Comparison of ENCODE assay signal across 14 mouse cellular contexts in genomic region chr8:106177594-106177993, GRCm38 (mm10). TPM values are rescaled to one million over a fixed set of nuclear protein-coding genes. Genes with fewer than 3 reads are reported as not detected.
"Had no signal": no experiment of that assay in that cellular context is flagged by ENCODE, and none has a peak within 500 bp of the region (broad histone marks: within the 10 kb centered on the region; RNA-seq: fewer than 3 reads in every experiment).

No protein-coding gene starts in this region.

- H3K4me2 ChIP-seq: limb, embryonic 13.5 days; liver, embryonic 12.5 days; liver, embryonic 15.5 days; midbrain, embryonic 11.5 days had no signal

- H3K4me1 ChIP-seq: liver, embryonic 15.5 days had no signal

- DNase-seq: kidney, postnatal 25 days; layer of hippocampus, adult 9-11 months; liver; thymus, adult 18-20 months; thymus, postnatal 36 days had no signal

- H3K4me3 ChIP-seq: layer of hippocampus, adult 2 months; limb, embryonic 10.5 days; limb, embryonic 13.5 days; liver, embryonic 12.5 days; liver, embryonic 15.5 days; megakaryocyte, embryonic 14.5 days had no signal

- H3K27me3 ChIP-seq: limb, embryonic 13.5 days; liver, embryonic 12.5 days; liver, embryonic 15.5 days; megakaryocyte, embryonic 14.5 days had no signal

- H3K9ac ChIP-seq: limb, embryonic 13.5 days; liver, embryonic 12.5 days; liver, embryonic 15.5 days had no signal

- ATAC-seq: liver, embryonic 12.5 days had no signal

- H3K36me3 ChIP-seq: liver, embryonic 15.5 days had no signal

- H3K27ac ChIP-seq: kidney, postnatal 0 days; layer of hippocampus, adult 2 months; limb, embryonic 10.5 days; limb, embryonic 13.5 days; liver, embryonic 12.5 days; liver, embryonic 15.5 days had no signal

- H3K9me3 ChIP-seq: limb, embryonic 10.5 days; limb, embryonic 13.5 days; liver, embryonic 12.5 days; liver, embryonic 15.5 days; megakaryocyte, embryonic 14.5 days had no signal

RNA-seq across cellular contexts. Expression of gene Esrp2, which starts 40.8 kb away (rescaled TPM):
- polyA plus RNA-seq: neural tube, embryonic 14.5 days had no signal
